Mouse (Mus musculus): ENCODE data around the gene Zan.
A peak's percentile ranks its signal among the peaks of the same experiment; 100 is the strongest.

The Zan gene

GRCm38 (mm10) chr5:137476964-137477363 lies at the start of gene Zan:
Gene Zan, minus strand, starts transcription at chr5:137477064.
- DNase-seq: no peak

GRCm38 (mm10) chr5:137526192-137526936 lies 49.5 kb upstream of the Zan start:
- DNase-seq: no peak

GRCm38 (mm10) chr5:137525511-137525910 lies 48.6 kb upstream of the Zan start:
- DNase-seq: no peak

GRCm38 (mm10) chr5:137524671-137525070 lies 47.8 kb upstream of the Zan start:
- DNase-seq: no peak

GRCm38 (mm10) chr5:137524251-137524515 lies 47.3 kb upstream of the Zan start:
- no peak for DNase-seq

GRCm38 (mm10) chr5:137523396-137524250 lies 46.8 kb upstream of the Zan start:
- no peak for DNase-seq

- no peak for DNase-seq
Observed at GRCm38 (mm10) chr5:137522711-137523110, 45.8 kb upstream of the Zan start.

GRCm38 (mm10) chr5:137521861-137522260 lies 45.0 kb upstream of the Zan start:
- DNase-seq: no peak

GRCm38 (mm10) chr5:137519691-137520550 lies 43.1 kb upstream of the Zan start:
- DNase-seq: no peak

GRCm38 (mm10) chr5:137518436-137518835 lies 41.6 kb upstream of the Zan start, which contains the start of gene Gigyf1:
Gene Gigyf1, plus strand, starts transcription at chr5:137518548.
- DNase-seq: no peak

GRCm38 (mm10) chr5:137514811-137515210 lies 37.9 kb upstream of the Zan start:
- no peak for DNase-seq

GRCm38 (mm10) chr5:137513951-137514721 lies 37.3 kb upstream of the Zan start:
- DNase-seq: no peak

- DNase-seq: no peak
Observed at GRCm38 (mm10) chr5:137512847-137513794, 36.3 kb upstream of the Zan start.

GRCm38 (mm10) chr5:137511706-137512105 lies 34.8 kb upstream of the Zan start:
- DNase-seq: no peak

GRCm38 (mm10) chr5:137510573-137511390 lies 33.9 kb upstream of the Zan start:
- DNase-seq: no peak

- DNase-seq: peak; percentile 66
Observed at GRCm38 (mm10) chr5:137510014-137510501, 33.2 kb upstream of the Zan start.

GRCm38 (mm10) chr5:137504041-137504440 lies 27.2 kb upstream of the Zan start:
- no peak for DNase-seq

GRCm38 (mm10) chr5:137502667-137503110 lies 25.8 kb upstream of the Zan start:
- peak in 1 of 2 experiments; percentile 66 for DNase-seq

- DNase-seq: peak; percentile 99 to 100
Observed at GRCm38 (mm10) chr5:137501709-137502666, 25.1 kb upstream of the Zan start, which contains the start of gene Pop7. Gene Pop7, minus strand, starts transcription at chr5:137502518.
